Mouse (Mus musculus): ENCODE results near the gene Olfr509. TPM values are rescaled to one million over a fixed set of nuclear protein-coding genes. Genes with fewer than 3 reads are reported as not detected.

The Olfr509 gene
- not detected for polyA plus RNA-seq (2017; shearing (Covaris generic))

DNA sequence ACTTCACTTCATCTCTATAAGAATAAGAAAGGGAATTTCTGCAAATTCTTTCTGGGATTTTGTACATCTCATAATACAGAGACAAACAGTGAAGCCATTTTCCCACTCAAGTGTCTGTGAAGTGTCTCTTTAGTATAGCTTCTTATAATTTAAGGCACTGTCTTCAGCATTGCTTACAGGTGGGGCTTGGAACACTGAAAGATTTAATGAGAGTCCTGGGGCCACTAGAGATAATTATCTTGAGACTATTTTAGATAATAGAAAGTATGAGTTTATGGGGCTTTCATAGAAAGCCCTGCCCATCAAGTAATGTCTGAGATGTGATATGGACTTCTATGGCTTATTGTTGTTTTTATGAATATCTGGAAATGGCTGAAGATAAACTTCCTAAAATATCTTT lies at the start of gene Olfr509:
Gene Olfr509 (minus strand): TSS at position 101 of the 400 bp plus-strand sequence.

DNA sequence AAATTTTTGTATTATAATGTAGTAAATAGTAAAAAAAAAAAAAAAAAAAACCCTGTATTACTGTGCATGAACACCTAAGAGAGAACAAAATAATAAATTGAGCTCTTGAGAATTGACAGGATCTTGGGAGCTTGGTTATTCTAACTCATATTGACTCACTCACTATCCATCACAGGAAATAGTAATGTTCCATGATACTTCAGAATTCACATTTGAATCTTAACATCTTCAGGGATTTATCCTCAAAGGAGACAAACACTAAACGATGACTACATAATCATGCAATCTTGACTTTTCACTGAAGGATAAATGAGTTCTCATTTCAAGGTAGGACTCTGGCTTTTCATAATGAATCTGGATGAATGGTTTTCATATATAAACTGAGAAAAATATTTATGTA lies 14.4 kb upstream of the Olfr509 start, which contains the start of gene Olfr510:
Gene Olfr510 (plus strand): TSS at position 301 of the 400 bp plus-strand sequence.

GRCm38 (mm10) chr7:108629694-108630093 lies 22.0 kb downstream of the Olfr509 start, which contains the start of gene Olfr508:
TSS of gene Olfr508 (plus strand) at chr7:108629994.

DNA sequence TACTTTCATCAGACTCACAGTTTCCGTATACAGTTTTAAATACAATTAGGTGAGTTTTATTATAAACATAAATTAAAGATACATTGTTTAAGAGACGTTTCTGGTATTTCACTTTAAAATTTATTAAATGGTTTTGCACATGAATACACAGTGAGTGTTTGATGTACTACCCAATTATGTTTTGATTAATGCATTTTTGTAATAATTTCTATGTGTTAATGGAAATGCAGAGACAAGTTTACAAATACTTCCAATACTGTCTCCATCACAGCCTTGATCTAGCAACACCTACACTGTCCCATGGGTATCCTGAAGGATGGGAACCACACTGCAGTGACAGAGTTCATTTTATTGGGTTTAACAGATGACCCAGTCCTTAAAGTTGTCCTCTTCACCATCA lies 30.2 kb downstream of the Olfr509 start, which contains the start of gene Olfr507:
Gene Olfr507 (plus strand): TSS at position 301 of the 400 bp plus-strand sequence.

GRCm38 (mm10) chr7:108610487-108610886 lies 41.2 kb downstream of the Olfr509 start, which contains the start of gene Olfr506:
TSS of gene Olfr506 (plus strand) at chr7:108610787.

Other genes starting within 250 kb of the Olfr509 start
- not detected for gene Olfr497, start 231.5 kb downstream of the Olfr509 start, polyA plus RNA-seq (2017; shearing (Covaris generic))
- gene Olfr498, start 186.6 kb downstream of the Olfr509 start, polyA plus RNA-seq (2017; shearing (Covaris generic)) = not detected
- gene Olfr502, start 126.8 kb downstream of the Olfr509 start, polyA plus RNA-seq (2017; shearing (Covaris generic)) = 0.20 TPM
- not detected for gene Olfr503, start 107.4 kb downstream of the Olfr509 start, polyA plus RNA-seq (2017; shearing (Covaris generic))
- not detected for gene Olfr504, start 86.1 kb downstream of the Olfr509 start, polyA plus RNA-seq (2017; shearing (Covaris generic))
- not detected for gene Olfr506, start 41.1 kb downstream of the Olfr509 start, polyA plus RNA-seq (2017; shearing (Covaris generic))
- gene Olfr507, start 30.1 kb downstream of the Olfr509 start, polyA plus RNA-seq (2017; shearing (Covaris generic)) = not detected
- gene Olfr508, start 21.9 kb downstream of the Olfr509 start, polyA plus RNA-seq (2017; shearing (Covaris generic)) = not detected
- not detected for gene Olfr510, start 14.5 kb upstream of the Olfr509 start, polyA plus RNA-seq (2017; shearing (Covaris generic))
- not detected for gene Olfr512, start 61.4 kb upstream of the Olfr509 start, polyA plus RNA-seq (2017; shearing (Covaris generic))
- gene Olfr513, start 99.1 kb upstream of the Olfr509 start, polyA plus RNA-seq (2017; shearing (Covaris generic)) = not detected
- not detected for gene Olfr514, start 174.1 kb upstream of the Olfr509 start, polyA plus RNA-seq (2017; shearing (Covaris generic))
- gene Olfr516, start 198.6 kb upstream of the Olfr509 start, polyA plus RNA-seq (2017; shearing (Covaris generic)) = not detected
- gene Olfr517, start 220.5 kb upstream of the Olfr509 start, polyA plus RNA-seq (2017; shearing (Covaris generic)) = not detected
- 0.26 TPM for gene Olfr518, start 233.1 kb upstream of the Olfr509 start, polyA plus RNA-seq (2017; shearing (Covaris generic))
- not detected for gene Olfr519, start 242.5 kb upstream of the Olfr509 start, polyA plus RNA-seq (2017; shearing (Covaris generic))